Mouse (Mus musculus): ENCODE data around the gene Nudt22. TPM values are rescaled to one million over a fixed set of nuclear protein-coding genes. Genes with fewer than 3 reads are reported as not detected.
"Not testable (repeated sequence)": the region's sequence is repeated elsewhere in the genome, so short reads cannot be mapped to it uniquely, and the experiment has no call there.

Nudt22 gene
- total and polyA plus RNA-seq, 2 experiments = 14.4 to 30.9 TPM

GRCm38 (mm10) chr19:6994489-6994888, 1.4 kb downstream of the Nudt22 start:
- no peaks in the 10 kb centered on the region for H3K27me3 ChIP-seq (ENCODE audit: control insufficient read depth, insufficient read depth, low read length)
- H3K9ac ChIP-seq (ENCODE audit: low read depth, low read length) = no peak overlapping the region
- no peak for DNase-seq (ENCODE audit: extremely low read depth, low read depth, low spot score)
- peaks cover 13% of the 10 kb centered on the region for H3K4me1 ChIP-seq (ENCODE audit: control insufficient read depth, insufficient read depth, low read length)
- TF ChIP-seq POLR2A (IDR thresholded peaks at IDR 0.05; ENCODE audit: extremely low read depth, insufficient read depth, low read length) = no peak
- TF ChIP-seq CTCF (IDR thresholded peaks at IDR 0.05; ENCODE audit: low read depth, low read length) = no peak
- H3K4me3 ChIP-seq (ENCODE audit: insufficient read depth, low read depth, low read length) = no peak overlapping the region
- no peaks in the 10 kb centered on the region for H3K79me2 ChIP-seq (ENCODE audit: control insufficient read depth, insufficient read depth, low read length)
- no peaks in the 10 kb centered on the region for H3K36me3 ChIP-seq (ENCODE audit: control insufficient read depth, insufficient read depth, low read length)
- H3K27ac ChIP-seq (replicated peaks; ENCODE audit: insufficient read depth, low read depth, low read length) = no peak overlapping the region
- WGBS = 90% methylated on average over 8 of the region's 8 CpGs

- Histone ChIP-seq H3K36me3 (ENCODE audit: control insufficient read depth, insufficient read depth, low read length) (no peaks in the 10 kb centered on the region), H3K27me3 (ENCODE audit: control insufficient read depth, insufficient read depth, low read length) (no peaks in the 10 kb centered on the region), H3K9ac (ENCODE audit: low read depth, low read length) (no peak overlapping the region), H3K27ac (replicated peaks; ENCODE audit: insufficient read depth, low read depth, low read length) (no peak overlapping the region), H3K4me1 (ENCODE audit: control insufficient read depth, insufficient read depth, low read length) (peaks cover 13% of the 10 kb centered on the region), H3K79me2 (ENCODE audit: control insufficient read depth, insufficient read depth, low read length) (no peaks in the 10 kb centered on the region), H3K4me3 (ENCODE audit: insufficient read depth, low read depth, low read length) (no peak overlapping the region)
- 92% methylated on average over 8 of the region's 8 CpGs for WGBS
- DNase-seq (ENCODE audit: extremely low read depth, low read depth, low spot score) = no peak
- TF ChIP-seq CTCF (IDR thresholded peaks at IDR 0.05; ENCODE audit: low read depth, low read length) = no peak
Measured at GRCm38 (mm10) chr19:6994002-6994401, 1.9 kb downstream of the Nudt22 start.

GRCm38 (mm10) chr19:6993011-6993770, 2.7 kb downstream of the Nudt22 start:
- H3K4me1 ChIP-seq (ENCODE audit: control insufficient read depth, insufficient read depth, low read length) = peaks cover 13% of the 10 kb centered on the region

GRCm38 (mm10) chr19:6992011-6992858, 3.7 kb downstream of the Nudt22 start, which contains the start of gene Dnajc4:
Gene Dnajc4, minus strand, starts transcription at chr19:6992572.
- WGBS = under 1% methylated on average over 37 of the region's 37 CpGs
- H3K4me1 ChIP-seq (ENCODE audit: control insufficient read depth, insufficient read depth, low read length) = peaks cover 15% of the 10 kb centered on the region

More at GRCm38 (mm10) chr19:6993011-6993770, 2.7 kb downstream of the Nudt22 start:
- TF ChIP-seq POLR2A (IDR thresholded peaks at IDR 0.05; ENCODE audit: extremely low read depth, insufficient read depth, low read length) (no peak), CTCF (IDR thresholded peaks at IDR 0.05; ENCODE audit: low read depth, low read length) (no peak)
- DNase-seq (ENCODE audit: extremely low read depth, low read depth, low spot score) = no peak
- Histone ChIP-seq H3K36me3 (ENCODE audit: control insufficient read depth, insufficient read depth, low read length) (no peaks in the 10 kb centered on the region), H3K9ac (ENCODE audit: low read depth, low read length) (no peak overlapping the region), H3K27me3 (ENCODE audit: control insufficient read depth, insufficient read depth, low read length) (no peaks in the 10 kb centered on the region), H3K79me2 (ENCODE audit: control insufficient read depth, insufficient read depth, low read length) (no peaks in the 10 kb centered on the region), H3K27ac (replicated peaks; ENCODE audit: insufficient read depth, low read depth, low read length) (no peak overlapping the region), H3K4me3 (ENCODE audit: insufficient read depth, low read depth, low read length) (no peak overlapping the region)
- 74% methylated on average over 14 of the region's 14 CpGs for WGBS

GRCm38 (mm10) chr19:6991166-6991565, 4.8 kb downstream of the Nudt22 start:
- not testable (repeated sequence) for H3K27me3 ChIP-seq (ENCODE audit: control insufficient read depth, insufficient read depth, low read length); H3K9ac ChIP-seq (ENCODE audit: low read depth, low read length); H3K27ac ChIP-seq (replicated peaks; ENCODE audit: insufficient read depth, low read depth, low read length); H3K4me3 ChIP-seq (ENCODE audit: insufficient read depth, low read depth, low read length); H3K79me2 ChIP-seq (ENCODE audit: control insufficient read depth, insufficient read depth, low read length); H3K36me3 ChIP-seq (ENCODE audit: control insufficient read depth, insufficient read depth, low read length); DNase-seq (ENCODE audit: extremely low read depth, low read depth, low spot score)
- WGBS = 93% methylated on average over 6 of the region's 6 CpGs
- peaks cover 10% of the 10 kb centered on the region for H3K4me1 ChIP-seq (ENCODE audit: control insufficient read depth, insufficient read depth, low read length)

More at GRCm38 (mm10) chr19:6992011-6992858, 3.7 kb downstream of the Nudt22 start, which contains the start of gene Dnajc4:
- TF ChIP-seq CTCF (IDR thresholded peaks at IDR 0.05; ENCODE audit: low read depth, low read length) (no peak), POLR2A (IDR thresholded peaks at IDR 0.05; ENCODE audit: extremely low read depth, insufficient read depth, low read length) (no peak)
- no peaks in the 10 kb centered on the region for H3K36me3 ChIP-seq (ENCODE audit: control insufficient read depth, insufficient read depth, low read length)
- peak within 1 kb of the TSS; percentile 83 for H3K9ac ChIP-seq (ENCODE audit: low read depth, low read length)
- H3K4me3 ChIP-seq (ENCODE audit: insufficient read depth, low read depth, low read length) = peak within 1 kb of the TSS; percentile 70
- H3K79me2 ChIP-seq (ENCODE audit: control insufficient read depth, insufficient read depth, low read length) = no peaks in the 10 kb centered on the region
- peak within 1 kb of the TSS; percentile 12; the same call in 1 of the 2 replicates for H3K27ac ChIP-seq (replicated peaks; ENCODE audit: insufficient read depth, low read depth, low read length)
- H3K27me3 ChIP-seq (ENCODE audit: control insufficient read depth, insufficient read depth, low read length) = no peaks in the 10 kb centered on the region
- peak; percentile 87 for DNase-seq (ENCODE audit: extremely low read depth, low read depth, low spot score)

All from liver, adult 2 months (tissue).